Mouse (Mus musculus): ENCODE results near the gene Dhx8. TPM values are rescaled to one million over a fixed set of nuclear protein-coding genes. Genes with fewer than 3 reads are reported as not detected.

Gene Dhx8
- total RNA-seq, 2 experiments from 2014 or later, result 22.2 to 22.8 TPM

- DNase-seq (ENCODE audit: low spot score in 2 of 2), result peak in 1 of 2 experiments; percentile 75
These were observed 58.2 kb downstream of the Dhx8 start for GRCm38 (mm10) chr11:101790811-101791526.

DNA sequence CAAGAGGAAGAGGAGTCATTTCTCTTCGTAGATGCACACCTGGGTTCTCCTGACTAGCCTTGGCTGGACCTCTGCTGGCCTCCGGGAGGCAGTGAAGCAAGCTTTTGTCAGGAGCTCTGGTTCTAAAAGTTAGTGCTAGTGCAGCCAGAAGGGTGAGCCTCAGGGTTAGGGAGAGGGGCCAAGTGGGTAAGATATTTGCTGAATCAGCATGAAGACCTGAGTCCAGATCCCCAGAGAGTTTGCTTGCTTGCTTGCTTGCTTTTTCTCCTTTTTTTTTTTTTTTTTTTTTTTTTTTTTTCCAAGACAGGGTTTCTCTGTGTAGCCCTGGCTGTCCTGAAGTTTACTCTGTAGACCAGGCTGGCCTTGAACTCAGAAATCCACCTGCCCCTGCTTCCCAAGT is 64.6 kb downstream of the Dhx8 start:
- no peak for DNase-seq (ENCODE audit: low spot score in 2 of 2)

- no peak for DNase-seq (ENCODE audit: low spot score in 2 of 2)
These were observed 65.4 kb downstream of the Dhx8 start for GRCm38 (mm10) chr11:101798083-101798482.

DNA sequence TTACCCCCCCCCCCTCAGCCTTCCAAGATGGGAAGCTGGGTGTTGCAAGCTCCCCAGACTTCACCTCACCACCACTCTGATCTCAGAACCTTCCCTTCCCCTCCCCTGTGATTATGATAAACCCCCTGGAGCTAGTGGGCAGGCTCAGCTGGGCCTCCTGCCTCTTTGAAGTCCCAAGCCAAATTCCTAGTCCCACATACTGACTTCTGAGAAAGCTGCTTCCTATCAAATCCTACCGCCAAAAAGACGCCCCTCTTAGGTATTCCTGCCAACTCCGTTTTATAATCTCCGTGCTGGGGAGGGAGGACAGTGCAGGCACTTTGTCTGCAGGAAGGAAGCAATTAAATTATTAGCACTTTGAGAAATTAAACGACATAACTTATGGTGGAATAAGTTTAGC is 68.7 kb downstream of the Dhx8 start:
- DNase-seq (ENCODE audit: low spot score in 2 of 2), result no peak

DNA sequence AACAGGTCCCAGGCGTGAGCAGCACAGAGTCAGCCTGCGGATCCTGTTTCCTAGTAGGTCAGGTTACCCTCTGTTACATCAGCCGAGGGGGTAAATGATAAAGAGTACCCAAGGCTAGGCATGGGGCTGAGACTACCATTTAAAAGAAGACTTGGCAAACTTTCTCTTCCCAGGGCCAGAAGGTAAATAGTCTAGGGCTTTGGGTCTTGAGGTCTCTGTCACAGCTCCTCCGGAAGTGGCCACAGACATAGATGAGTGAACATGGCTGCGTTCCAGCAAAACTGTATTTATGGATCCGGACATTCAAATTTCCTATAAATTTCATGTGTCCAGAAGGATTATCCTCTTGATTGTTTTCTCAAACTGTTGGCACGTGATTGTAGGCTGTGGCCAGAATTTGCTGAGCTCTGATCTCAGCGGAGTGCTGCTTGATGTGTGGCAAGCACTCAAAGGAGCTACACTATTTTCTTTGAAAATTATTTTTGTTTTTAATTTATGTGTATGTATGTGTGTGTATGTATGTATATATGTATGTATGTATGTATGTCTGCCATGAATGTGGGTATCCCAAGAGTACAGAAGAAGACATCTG is 72.5 kb downstream of the Dhx8 start:
- DNase-seq (ENCODE audit: low spot score in 2 of 2), result no peak

- no peak for DNase-seq (ENCODE audit: low spot score in 2 of 2)
These were observed 74.0 kb downstream of the Dhx8 start for GRCm38 (mm10) chr11:101806741-101807140.

DNA sequence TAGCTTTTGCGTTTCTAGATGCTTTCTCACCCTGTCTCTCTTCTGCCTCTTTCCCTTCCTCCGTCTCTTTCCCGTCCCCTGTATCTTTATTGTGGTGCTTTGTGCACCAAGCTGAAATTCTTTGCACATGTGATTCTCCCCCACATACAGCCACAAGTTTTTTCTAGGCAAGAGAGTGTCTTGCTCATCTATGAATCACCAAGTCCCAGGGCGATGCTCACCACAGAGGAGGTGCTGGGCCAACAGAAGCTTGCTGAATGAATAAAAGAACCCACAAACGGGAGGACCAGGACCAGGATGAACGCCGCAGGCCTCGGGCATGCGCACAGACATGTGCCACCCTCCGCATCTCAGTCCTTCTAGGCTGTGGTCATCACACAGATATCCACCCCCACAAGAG is 74.5 kb downstream of the Dhx8 start:
- no peak for DNase-seq (ENCODE audit: low spot score in 2 of 2)

- no peak for DNase-seq (ENCODE audit: low spot score in 2 of 2)
These were observed 76.5 kb downstream of the Dhx8 start for GRCm38 (mm10) chr11:101809060-101809828.

GRCm38 (mm10) chr11:101813259-101813658 is 80.5 kb downstream of the Dhx8 start:
- peak; percentile 72 to 80 for DNase-seq (ENCODE audit: low spot score in 2 of 2)

GRCm38 (mm10) chr11:101814375-101815102 is 81.8 kb downstream of the Dhx8 start:
- peak; percentile 88 to 91 for DNase-seq (ENCODE audit: low spot score in 2 of 2)

GRCm38 (mm10) chr11:101815103-101816085 is 82.7 kb downstream of the Dhx8 start:
- no peak for DNase-seq (ENCODE audit: low spot score in 2 of 2)

Other genes starting within 250 kb of the Dhx8 start
- gene Brca1, start 181.0 kb upstream of the Dhx8 start, total RNA-seq (2021), result 1 to 10 TPM; 7.3 to 9.2 TPM
- gene Nbr1, start 180.8 kb upstream of the Dhx8 start, total RNA-seq (2021), result 100 to 1,000 TPM in 1 of 2 experiments, 10 to 100 TPM in 1; 93.3 to 134 TPM
- gene Tmem106a, start 150.7 kb upstream of the Dhx8 start, total RNA-seq (2021), result 10 to 100 TPM in 1 of 2 experiments, 1 to 10 TPM in 1; 7.0 to 14.0 TPM
- not detected for gene Gm11634, start 133.7 kb upstream of the Dhx8 start, total RNA-seq (2021)
- gene Rdm1, start 105.7 kb upstream of the Dhx8 start, total RNA-seq (2021), result 10 to 100 TPM; 15.4 to 18.4 TPM
- 10 to 100 TPM in 1 of 2 experiments, 1 to 10 TPM in 1; 7.1 to 10.0 TPM for gene Arl4d, start 67.4 kb upstream of the Dhx8 start, total RNA-seq (2021)
- 10 to 100 TPM; 11.3 to 15.9 TPM for gene Etv4, start 52.5 kb downstream of the Dhx8 start, total RNA-seq (2021)
- gene Meox1, start 161.5 kb downstream of the Dhx8 start, total RNA-seq (2021), result 10 to 100 TPM; 17.7 to 20.4 TPM
- gene Sost, start 234.1 kb downstream of the Dhx8 start, total RNA-seq (2021), result under 1 TPM in 1 of 2 experiments, not detected in 1; 0.16 TPM

Measured in gastrocnemius, postnatal 4 days (tissue).